Mouse (Mus musculus): ENCODE data around the gene Phldb2. TPM values are rescaled to one million over a fixed set of nuclear protein-coding genes. Genes with fewer than 3 reads are reported as not detected.

The Phldb2 gene
- total RNA-seq, 2 experiments from 2014 or later, result not detected

- ATAC-seq (replicated peaks; ENCODE audit: low FRiP score, poor library complexity, severe bottlenecking), result no peak
Observed at GRCm38 (mm10) chr16:45903595-45903994, 49.8 kb downstream of the Phldb2 start.

GRCm38 (mm10) chr16:45898459-45898858 lies 54.9 kb downstream of the Phldb2 start:
- ATAC-seq (replicated peaks; ENCODE audit: low FRiP score, poor library complexity, severe bottlenecking), result no peak

GRCm38 (mm10) chr16:45896587-45896986 lies 56.8 kb downstream of the Phldb2 start:
- ATAC-seq (replicated peaks; ENCODE audit: low FRiP score, poor library complexity, severe bottlenecking), result no peak

GRCm38 (mm10) chr16:45894998-45895397 lies 58.4 kb downstream of the Phldb2 start:
- no peak for ATAC-seq (replicated peaks; ENCODE audit: low FRiP score, poor library complexity, severe bottlenecking)

GRCm38 (mm10) chr16:45893796-45894195 lies 59.6 kb downstream of the Phldb2 start:
- no peak for ATAC-seq (replicated peaks; ENCODE audit: low FRiP score, poor library complexity, severe bottlenecking)

GRCm38 (mm10) chr16:45892928-45893327 lies 60.5 kb downstream of the Phldb2 start:
- no peak for ATAC-seq (replicated peaks; ENCODE audit: low FRiP score, poor library complexity, severe bottlenecking)

- no peak for ATAC-seq (replicated peaks; ENCODE audit: low FRiP score, poor library complexity, severe bottlenecking)
Observed at GRCm38 (mm10) chr16:45890471-45891200, 62.8 kb downstream of the Phldb2 start.

GRCm38 (mm10) chr16:45889636-45890035 lies 63.8 kb downstream of the Phldb2 start:
- no peak for ATAC-seq (replicated peaks; ENCODE audit: low FRiP score, poor library complexity, severe bottlenecking)

- no peak for ATAC-seq (replicated peaks; ENCODE audit: low FRiP score, poor library complexity, severe bottlenecking)
Observed at GRCm38 (mm10) chr16:45886599-45886998, 66.8 kb downstream of the Phldb2 start.

- no peak for ATAC-seq (replicated peaks; ENCODE audit: low FRiP score, poor library complexity, severe bottlenecking)
Observed at GRCm38 (mm10) chr16:45884194-45884593, 69.2 kb downstream of the Phldb2 start.

GRCm38 (mm10) chr16:45881177-45881832 lies 72.1 kb downstream of the Phldb2 start:
- ATAC-seq (replicated peaks; ENCODE audit: low FRiP score, poor library complexity, severe bottlenecking), result no peak

- no peak for ATAC-seq (replicated peaks; ENCODE audit: low FRiP score, poor library complexity, severe bottlenecking)
Observed at GRCm38 (mm10) chr16:45880101-45880751, 73.2 kb downstream of the Phldb2 start.

- ATAC-seq (replicated peaks; ENCODE audit: low FRiP score, poor library complexity, severe bottlenecking), result no peak
Observed at GRCm38 (mm10) chr16:45877739-45878138, 75.7 kb downstream of the Phldb2 start.

- ATAC-seq (replicated peaks; ENCODE audit: low FRiP score, poor library complexity, severe bottlenecking), result no peak
Observed at GRCm38 (mm10) chr16:45877171-45877570, 76.2 kb downstream of the Phldb2 start.

GRCm38 (mm10) chr16:45873397-45873796 lies 80.0 kb downstream of the Phldb2 start:
- ATAC-seq (replicated peaks; ENCODE audit: low FRiP score, poor library complexity, severe bottlenecking), result no peak

- ATAC-seq (replicated peaks; ENCODE audit: low FRiP score, poor library complexity, severe bottlenecking), result no peak
Observed at GRCm38 (mm10) chr16:45871286-45871976, 82.0 kb downstream of the Phldb2 start.

- ATAC-seq (replicated peaks; ENCODE audit: low FRiP score, poor library complexity, severe bottlenecking), result no peak
Observed at GRCm38 (mm10) chr16:45870651-45871050, 82.7 kb downstream of the Phldb2 start.

- ATAC-seq (replicated peaks; ENCODE audit: low FRiP score, poor library complexity, severe bottlenecking), result no peak
Observed at GRCm38 (mm10) chr16:45869044-45869443, 84.4 kb downstream of the Phldb2 start.

- no peak for ATAC-seq (replicated peaks; ENCODE audit: low FRiP score, poor library complexity, severe bottlenecking)
Observed at GRCm38 (mm10) chr16:45857277-45857863, 96.0 kb downstream of the Phldb2 start.

- ATAC-seq (replicated peaks; ENCODE audit: low FRiP score, poor library complexity, severe bottlenecking), result no peak
Observed at GRCm38 (mm10) chr16:45854499-45854898, 98.9 kb downstream of the Phldb2 start.
